In the genomic region with DNA sequence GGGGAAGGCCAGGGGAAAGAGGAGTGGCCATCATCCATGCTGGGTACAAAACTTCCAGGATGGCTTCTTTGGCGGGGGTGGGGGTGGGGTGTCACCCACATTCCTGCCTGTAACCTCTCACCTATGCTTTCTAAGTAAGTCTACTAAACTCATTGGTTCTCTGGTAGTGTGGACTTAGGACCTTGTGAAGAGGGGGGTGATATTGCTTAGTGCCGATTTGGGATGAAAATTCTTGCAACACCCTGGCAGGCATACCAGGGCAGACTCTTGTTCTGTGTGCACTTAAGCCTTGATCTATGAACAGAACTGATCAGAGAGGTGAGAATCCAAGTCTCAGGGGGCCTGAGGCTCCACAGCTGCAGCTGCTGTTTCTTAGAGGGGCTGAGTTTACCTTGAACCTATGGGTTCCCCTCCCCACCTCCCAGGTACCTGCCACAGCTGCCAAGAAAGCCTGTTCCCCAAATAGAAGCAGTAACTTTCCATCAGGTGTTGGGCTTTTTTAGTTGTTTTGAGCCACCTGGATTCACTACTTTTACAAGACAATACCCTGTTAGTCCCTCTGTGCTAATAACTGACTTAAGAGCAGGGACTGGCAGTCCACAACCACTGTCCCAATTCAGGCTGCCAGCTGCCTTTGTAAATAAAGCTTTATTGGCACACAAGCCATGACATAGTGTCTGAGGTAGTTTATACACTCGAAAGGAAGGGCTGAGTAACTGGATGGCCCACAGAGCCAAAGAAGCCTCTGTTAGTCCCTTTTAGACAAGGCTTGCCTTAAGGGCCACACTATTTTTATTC, we compare ENCODE assay signal across 21 mouse cellular contexts. TPM values are rescaled to one million over a fixed set of nuclear protein-coding genes. Genes with fewer than 3 reads are reported as not detected.
DNase-seq lines count a peak whose midpoint lies in the region; ATAC-seq and TF ChIP-seq lines count a peak whose summit lies in the region.
"Had no signal": no experiment of that assay in that cellular context is flagged by ENCODE, and none has a peak within 500 bp of the region (broad histone marks: within the 10 kb centered on the region; RNA-seq: fewer than 3 reads in every experiment).

No protein-coding gene starts in this region.

- in situ Hi-C loops in CH12.LX (cut with MboI; ENCODE audit: low pct_ligation_motif_present, low pct_unique_long_range_greater_than_20kb, low sequenced_read_pairs): no loop called here

- peak; percentile 70 for TF ChIP-seq EP300 in CH12.LX (IDR thresholded peaks at IDR 0.05; ENCODE audit: low read length)

- peaks cover 24% of the 10 kb centered on the region for H3K4me1 ChIP-seq in liver, adult 2 months (ENCODE audit: control insufficient read depth, insufficient read depth, low read length)
- peaks cover 35% of the 10 kb centered on the region for H3K4me1 ChIP-seq in liver, embryonic 12.5 days
- H3K4me1 ChIP-seq in CH12.LX (ENCODE audit: control insufficient read depth in 1 of 2, insufficient read depth in 2 of 2): peaks cover 26 to 67% of the 10 kb centered on the region in 2 experiments
- H3K4me1 ChIP-seq in forebrain, embryonic 12.5 days: peaks cover 18% of the 10 kb centered on the region

- no peaks in the 10 kb centered on the region for H3K79me2 ChIP-seq in liver, adult 2 months (ENCODE audit: control insufficient read depth, insufficient read depth, low read length)
- 0 out of 2 replicates have a peak, but pooled peaks cover 3% of the 10 kb centered on the region for H3K79me2 ChIP-seq in CH12.LX (replicated peaks; ENCODE audit: control insufficient read depth, extremely low read depth, insufficient read depth, poor library complexity, severe bottlenecking)

- H3K9me3 ChIP-seq in liver, embryonic 12.5 days (replicated peaks): no peaks in the 10 kb centered on the region
- H3K9me3 ChIP-seq in CH12.LX (replicated peaks; ENCODE audit: low read length): no peaks in the 10 kb centered on the region
- no peaks in the 10 kb centered on the region for H3K9me3 ChIP-seq in forebrain, embryonic 12.5 days
- H3K9me3 ChIP-seq: embryonic facial prominence, embryonic 10.5 days; heart, embryonic 15.5 days; hindbrain, embryonic 15.5 days; lung, embryonic 15.5 days had no signal

- WGBS in liver, adult 2 months: 20% methylated on average over 3 of the region's 3 CpGs
- WGBS in liver, embryonic 12.5 days (ENCODE audit: insufficient replicate concordance): 55% methylated on average over 3 of the region's 3 CpGs
- 86% methylated on average over 3 of the region's 3 CpGs for WGBS in forebrain, embryonic 12.5 days

- H3K27ac ChIP-seq in liver, adult 2 months (replicated peaks; ENCODE audit: insufficient read depth, low read depth, low read length): peak overlapping the region; percentile 52; the same call in 1 of the 2 replicates
- no peak overlapping the region for H3K27ac ChIP-seq in liver, embryonic 12.5 days
- no peak overlapping the region for H3K27ac ChIP-seq in CH12.LX (ENCODE audit: insufficient read depth, low read depth)
- H3K27ac ChIP-seq in forebrain, embryonic 12.5 days: no peak overlapping the region
- H3K27ac ChIP-seq: embryonic facial prominence, embryonic 10.5 days; hindbrain, embryonic 15.5 days had no signal

- no peak overlapping the region for H3K4me2 ChIP-seq in liver, embryonic 12.5 days
- H3K4me2 ChIP-seq in CH12.LX (ENCODE audit: insufficient read depth, low read depth, poor library complexity, severe bottlenecking): no peak overlapping the region
- no peak overlapping the region for H3K4me2 ChIP-seq in forebrain, embryonic 12.5 days
- H3K4me2 ChIP-seq: heart, embryonic 15.5 days; hindbrain, embryonic 15.5 days; lung, embryonic 15.5 days had no signal

- no peak for TF ChIP-seq CTCF in liver, adult 2 months (IDR thresholded peaks at IDR 0.05; ENCODE audit: low read depth, low read length)
- no peak for TF ChIP-seq CTCF in CH12.LX (conservative IDR thresholded peaks at IDR 0.05 in 1 of 2, IDR thresholded peaks at IDR 0.05 in 1 of 2; ENCODE audit: low read depth in 2 of 2, low read length in 2 of 2)

- no peak; the same call in 1 of the 2 replicates for TF ChIP-seq RAD21 in CH12.LX (IDR thresholded peaks at IDR 0.05; ENCODE audit: low read depth, low read length)

- no peak for ATAC-seq in liver, embryonic 12.5 days
- ATAC-seq in forebrain, embryonic 12.5 days (ENCODE audit: low FRiP score): no peak
- ATAC-seq: forebrain, postnatal 0 days; midbrain, embryonic 16.5 days had no signal

- peak; percentile 95 for DNase-seq in liver, adult 2 months (ENCODE audit: extremely low read depth, low read depth, low spot score)
- DNase-seq in A20 (ENCODE audit: low read depth, low spot score) (peak; percentile 76), CH12.LX (ENCODE audit: extremely low read depth) (no peak)
- peak; percentile 73 for DNase-seq in thymus, postnatal 0 days (ENCODE audit: low spot score)
- DNase-seq in right cerebral cortex, postnatal 25 days: no peak
- DNase-seq: adrenal gland, postnatal 10 days; cerebellum, postnatal 10 days; forebrain, postnatal 0 days; gastrocnemius, postnatal 25 days; heart, postnatal 36 days; kidney, postnatal 4 days; lung, postnatal 36 days; right cerebral cortex, adult 18-20 months had no signal

- no peak overlapping the region for H3K4me3 ChIP-seq in liver, adult 2 months (ENCODE audit: insufficient read depth, low read depth, low read length)
- no peak overlapping the region for H3K4me3 ChIP-seq in liver, embryonic 12.5 days
- H3K4me3 ChIP-seq in CH12.LX (replicated peaks in 1 of 3; ENCODE audit: low read depth in 2 of 3, low read length in 2 of 3, poor library complexity in 1 of 3): no peak overlapping the region
- no peak overlapping the region for H3K4me3 ChIP-seq in forebrain, embryonic 12.5 days (replicated peaks)
- H3K4me3 ChIP-seq: embryonic facial prominence, embryonic 10.5 days; heart, embryonic 15.5 days; hindbrain, embryonic 15.5 days; lung, embryonic 15.5 days; myocyte had no signal

- TF ChIP-seq POLR2A in liver, adult 2 months (IDR thresholded peaks at IDR 0.05; ENCODE audit: extremely low read depth, insufficient read depth, low read length): no peak
- TF ChIP-seq POLR2A in CH12.LX (IDR thresholded peaks at IDR 0.05; ENCODE audit: low read depth, low read length): no peak

- H3K36me3 ChIP-seq in liver, adult 2 months (ENCODE audit: control insufficient read depth, insufficient read depth, low read length): no peaks in the 10 kb centered on the region
- no peaks in the 10 kb centered on the region for H3K36me3 ChIP-seq in liver, embryonic 12.5 days
- H3K36me3 ChIP-seq in CH12.LX (replicated peaks in 1 of 2; ENCODE audit: control insufficient read depth in 1 of 2, insufficient read depth in 1 of 2, low read length in 1 of 2): no peaks in the 10 kb centered on the region
- H3K36me3 ChIP-seq in forebrain, embryonic 12.5 days (replicated peaks): no peaks in the 10 kb centered on the region
- H3K36me3 ChIP-seq: embryonic facial prominence, embryonic 10.5 days; heart, embryonic 15.5 days; hindbrain, embryonic 15.5 days; lung, embryonic 15.5 days had no signal

- dilution Hi-C loops in CH12.LX (cut with MboI; ENCODE audit: extremely low pct_ligation_motif_present, extremely low pct_unique_long_range_greater_than_20kb, low sequenced_read_pairs): no loop called here

- H3K27me3 ChIP-seq in liver, adult 2 months (ENCODE audit: control insufficient read depth, insufficient read depth, low read length): no peaks in the 10 kb centered on the region
- no peaks in the 10 kb centered on the region for H3K27me3 ChIP-seq in liver, embryonic 12.5 days (replicated peaks)
- peaks cover 40% of the 10 kb centered on the region for H3K27me3 ChIP-seq in CH12.LX (replicated peaks)
- no peaks in the 10 kb centered on the region for H3K27me3 ChIP-seq in forebrain, embryonic 12.5 days
- H3K27me3 ChIP-seq: hindbrain, embryonic 15.5 days; lung, embryonic 15.5 days had no signal

- H3K9ac ChIP-seq in liver, adult 2 months (ENCODE audit: low read depth, low read length): no peak overlapping the region
- no peak overlapping the region for H3K9ac ChIP-seq in liver, embryonic 12.5 days
- H3K9ac ChIP-seq in CH12.LX (ENCODE audit: insufficient read depth, low read depth): no peak overlapping the region
- no peak overlapping the region for H3K9ac ChIP-seq in forebrain, embryonic 12.5 days
- H3K9ac ChIP-seq: forebrain, postnatal 0 days; heart, embryonic 15.5 days; hindbrain, embryonic 15.5 days; lung, embryonic 15.5 days had no signal

TF ChIP-seq in CH12.LX, 34 proteins besides CTCF, POLR2A, EP300 and RAD21 (continues in another document):
- TF ChIP-seq CHD2 (IDR thresholded peaks at IDR 0.05; ENCODE audit: low read length) (peak; percentile 41; the same call in 1 of the 2 replicates), NELFE (IDR thresholded peaks at IDR 0.05; ENCODE audit: low read depth, low read length) (no peak), PAX5 (IDR thresholded peaks at IDR 0.05; ENCODE audit: low read length) (no peak), CHD1 (IDR thresholded peaks at IDR 0.05; ENCODE audit: low read depth, low read length) (no peak), MAFK (IDR thresholded peaks at IDR 0.05; ENCODE audit: insufficient replicate concordance, low read length) (no peak), RCOR1 (conservative IDR thresholded peaks at IDR 0.05; ENCODE audit: low read depth, low read length) (no peak), JUND (conservative IDR thresholded peaks at IDR 0.05; ENCODE audit: low read depth, low read length) (no peak), IRF4 (IDR thresholded peaks at IDR 0.05; ENCODE audit: low read depth, low read length) (peak; percentile 37; the same call in 1 of the 2 replicates), USF1 (IDR thresholded peaks at IDR 0.05; ENCODE audit: low read depth, low read length) (no peak), GABPA (IDR thresholded peaks at IDR 0.05; ENCODE audit: insufficient replicate concordance, low read depth, low read length) (no peak)

RNA-seq across cellular contexts. Expression of gene Cerk, which starts 10.5 kb away (rescaled TPM):
- total RNA-seq in liver, adult 2 months (2014; rRNA removed): 3.0 and 3.7 TPM in 2 replicates
- polyA plus RNA-seq in liver, adult 2 months (2012; rRNA removed): 2.6 and 2.7 TPM in 2 replicates
- 5.7 and 5.9 TPM in 2 replicates for polyA plus RNA-seq in liver, embryonic 12.5 days (2016; fragmentation: Nextera tagmentation; extraction: Ambion mirVana)
- total RNA-seq in CH12.LX (2012; rRNA removed) (8.8 and 10.3 TPM in 2 replicates), CH12.LX (2014; rRNA removed) (3.7 and 4.4 TPM in 2 replicates)
- polyA plus RNA-seq in CH12.LX (2012; ENCODE audit: insufficient read length, low read depth): 2.2 and 2.5 TPM in 2 replicates
- polyA plus RNA-seq in thymus, postnatal 0 days (2015; fragmentation: Nextera tagmentation; extraction: Ambion mirVana): 54.4 and 64.4 TPM in 2 replicates
- 24.1 and 24.9 TPM in 2 replicates for polyA plus RNA-seq in forebrain, embryonic 12.5 days (2016; fragmentation: Nextera tagmentation; extraction: Ambion mirVana)

RNA-seq across cellular contexts. Expression of gene Tbc1d22a, which starts 38.8 kb away (rescaled TPM):
- 9.6 and 13.2 TPM in 2 replicates for total RNA-seq in liver, adult 2 months (2014; rRNA removed)
- polyA plus RNA-seq in liver, adult 2 months (2012; rRNA removed): 14.1 and 14.3 TPM in 2 replicates
- 8.8 and 9.2 TPM in 2 replicates for polyA plus RNA-seq in liver, embryonic 12.5 days (2016; fragmentation: Nextera tagmentation; extraction: Ambion mirVana)
- total RNA-seq in CH12.LX (2012; rRNA removed) (15.0 and 20.2 TPM in 2 replicates), CH12.LX (2014; rRNA removed) (19.4 and 21.1 TPM in 2 replicates)
- polyA plus RNA-seq in CH12.LX (2012; ENCODE audit: insufficient read length, low read depth): 16.5 and 17.6 TPM in 2 replicates
- 19.8 and 21.0 TPM in 2 replicates for polyA plus RNA-seq in thymus, postnatal 0 days (2015; fragmentation: Nextera tagmentation; extraction: Ambion mirVana)
- polyA plus RNA-seq in forebrain, embryonic 12.5 days (2016; fragmentation: Nextera tagmentation; extraction: Ambion mirVana): 9.1 and 9.4 TPM in 2 replicates

Comparison
In these comparisons a context has a peak if more than half of its experiments do, and no peak if none do; other contexts are left out.
1. DNase-seq: peak in liver, adult 2 months (single experiment), A20 (single experiment) and thymus, postnatal 0 days (single experiment); none in CH12.LX (single experiment) and right cerebral cortex, postnatal 25 days (single experiment).